Mouse (Mus musculus) midbrain, postnatal 0 days (tissue): ENCODE measurements around the gene Eml3. TPM values are rescaled to one million over a fixed set of nuclear protein-coding genes. Genes with fewer than 3 reads are reported as not detected.

ENCODE experiments used
- ATAC-seq: fragments of 200-750 bp; cut with Nextera tagmentation; 2 replicates; pipeline ENCODE4 v1.8.0; 2017; ENCODE audit warnings: moderate number of reproducible peaks, mild to moderate bottlenecking, moderate TSS enrichment, moderate library complexity; ENCODE audit not compliant: low FRiP score
- DNase-seq: peaks from one replicate; pipeline ENCODE4 v3.0.0-alpha.2; 2015; ENCODE audit warnings: low spot score
- H3K27ac ChIP-seq: fragments of 300-500 bp; sonication (generic); 2 replicates; pipeline ENCODE4 v1.5.1; 2014; ENCODE audit warnings: low read depth, mild to moderate bottlenecking, low read length, mixed read lengths
- H3K27me3 ChIP-seq: fragments of 300-500 bp; sonication (generic); 2 replicates; pipeline ENCODE4 v1.6.1; 2014; ENCODE audit warnings: low read length, control low read depth, mixed read lengths; ENCODE audit not compliant: insufficient read depth
- H3K36me3 ChIP-seq: fragments of 300-500 bp; sonication (generic); 2 replicates; pipeline ENCODE4 v1.6.1; 2014; ENCODE audit warnings: low read length, control low read depth, mixed read lengths; ENCODE audit not compliant: insufficient read depth
- H3K4me1 ChIP-seq: fragments of 300-500 bp; sonication (generic); 2 replicates; pipeline ENCODE4 v1.6.1; 2014; ENCODE audit warnings: mild to moderate bottlenecking, control low read depth, antibody characterized with exemption, low read length, mixed read lengths; ENCODE audit not compliant: insufficient read depth
- H3K4me2 ChIP-seq: fragments of 300-500 bp; sonication (generic); 2 replicates; pipeline ENCODE4 v1.6.1; 2014; ENCODE audit warnings: low read depth, mild to moderate bottlenecking, low read length, mixed read lengths; ENCODE audit not compliant: poor library complexity, severe bottlenecking
- H3K4me3 ChIP-seq: fragments of 300-500 bp; sonication (generic); 2 replicates; pipeline ENCODE4 v1.5.1; 2014; ENCODE audit warnings: low read depth, mild to moderate bottlenecking, low read length, moderate library complexity
- H3K9ac ChIP-seq: fragments of 300-500 bp; sonication (generic); replicated peaks from 2 replicates; pipeline ENCODE4 v1.6.1; 2014; ENCODE audit warnings: mild to moderate bottlenecking, low read length, moderate library complexity, mixed read lengths; ENCODE audit not compliant: poor library complexity, severe bottlenecking
- H3K9me3 ChIP-seq: fragments of 300-500 bp; sonication (generic); 2 replicates; pipeline ENCODE4 v1.6.1; 2016; ENCODE audit warnings: low read length, control low read depth
- CTCF ChIP-seq: IDR thresholded peaks from 2 replicates; pipeline ENCODE4 v1.5.1; 2016; ENCODE audit warnings: antibody characterized with exemption, mild to moderate bottlenecking
- WGBS: fragments of 180-500 bp; shearing (Covaris S2); extraction: QIAGEN DNeasy Blood & Tissue Kit; methylation state at CpG from one replicate; pipeline ENCODE4 v1.1.7; 2014; 5-methylcytosine and 5-hydroxymethylcytosine counted together
- polyA plus RNA-seq: library from polyadenylated mRNA; unstranded; fragments of >200 nt; fragmentation: Nextera tagmentation; extraction: Ambion mirVana; gene quantifications from 2 replicates; pipeline ENCODE4 v1.2.1, GENCODE M21; 2015
- total RNA-seq: library from RNA; depleted of rRNA; stranded (reverse); fragments of >200 nt; gene quantifications from 2 replicates; pipeline ENCODE4 v1.2.3, GENCODE M21; 2014

The Eml3 gene
- total and polyA plus RNA-seq, 2 experiments from 2014 or later, result 8.7 to 9.3 TPM

DNA sequence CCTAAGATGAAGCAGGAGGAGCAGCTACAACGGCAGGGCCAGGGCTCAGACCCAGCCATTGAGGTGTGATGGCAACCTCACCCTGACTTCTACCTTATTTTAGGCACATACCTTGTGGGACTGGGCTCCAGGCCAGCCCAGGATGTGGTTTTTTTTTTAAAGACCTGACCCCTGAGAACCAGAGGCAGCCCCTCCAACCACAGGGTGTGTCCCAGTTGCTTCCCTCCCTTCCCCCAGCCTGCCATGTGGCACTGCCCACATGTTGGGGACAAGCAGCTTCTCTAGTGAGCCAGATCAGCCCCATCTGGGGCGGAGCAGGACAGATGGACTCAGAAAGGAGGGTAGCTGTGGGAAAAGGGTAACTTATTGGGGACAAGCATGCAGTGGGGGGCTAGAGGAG is 2.6 kb upstream of the Eml3 start:
- no peak overlapping the region for H3K4me3 ChIP-seq
- no peak overlapping the region for H3K27ac ChIP-seq
- TF ChIP-seq CTCF, result no peak
- H3K9me3 ChIP-seq, result no peaks in the 10 kb centered on the region
- ATAC-seq (no peak), DNase-seq (no peak)
- H3K4me1 ChIP-seq, result no peaks in the 10 kb centered on the region
- WGBS, result 96% methylated on average over 2 of the region's 2 CpGs
- H3K4me2 ChIP-seq, result no peak overlapping the region
- peaks cover 21% of the 10 kb centered on the region for H3K36me3 ChIP-seq
- H3K9ac ChIP-seq, result no peak overlapping the region
- no peaks in the 10 kb centered on the region for H3K27me3 ChIP-seq

DNA sequence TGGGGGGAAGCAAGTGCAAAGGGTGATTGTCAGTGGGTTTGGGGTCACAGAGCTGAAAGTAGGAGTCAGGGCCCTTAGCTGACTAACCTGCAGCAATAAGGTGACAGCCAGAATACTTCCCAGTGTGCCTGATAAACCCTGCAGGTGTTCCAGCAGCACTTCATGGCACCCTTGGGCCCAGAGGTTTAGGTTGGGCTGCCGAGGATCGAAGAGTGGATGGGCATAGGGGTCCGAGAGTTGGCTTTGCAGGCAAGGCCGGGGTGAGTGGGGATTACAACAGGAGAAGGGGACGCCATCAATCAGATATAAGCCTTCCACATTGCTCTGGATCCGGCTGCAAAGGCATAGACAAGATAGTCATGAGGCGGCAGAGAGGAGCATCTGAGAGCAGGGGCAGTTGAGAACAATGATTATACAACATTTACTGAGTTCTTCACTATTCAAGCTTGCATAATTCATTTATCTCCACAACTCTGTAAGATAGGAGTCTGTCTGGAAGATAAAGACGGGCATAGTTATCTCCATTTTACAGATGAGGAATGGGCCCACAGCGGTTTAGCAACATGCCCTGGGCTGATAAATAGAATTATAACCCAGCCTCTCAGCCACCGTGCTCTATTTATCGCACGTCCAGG is 1.3 kb upstream of the Eml3 start:
- H3K4me2 ChIP-seq, result no peak overlapping the region
- no peak overlapping the region for H3K4me3 ChIP-seq
- no peak overlapping the region for H3K27ac ChIP-seq
- no peak for TF ChIP-seq CTCF
- H3K9me3 ChIP-seq, result no peaks in the 10 kb centered on the region
- no peaks in the 10 kb centered on the region for H3K4me1 ChIP-seq
- peaks cover 21% of the 10 kb centered on the region for H3K36me3 ChIP-seq
- H3K9ac ChIP-seq, result no peak overlapping the region
- no peaks in the 10 kb centered on the region for H3K27me3 ChIP-seq
- ATAC-seq (no peak), DNase-seq (no peak)
- WGBS, result 85% methylated on average over 12 of the region's 12 CpGs

DNA sequence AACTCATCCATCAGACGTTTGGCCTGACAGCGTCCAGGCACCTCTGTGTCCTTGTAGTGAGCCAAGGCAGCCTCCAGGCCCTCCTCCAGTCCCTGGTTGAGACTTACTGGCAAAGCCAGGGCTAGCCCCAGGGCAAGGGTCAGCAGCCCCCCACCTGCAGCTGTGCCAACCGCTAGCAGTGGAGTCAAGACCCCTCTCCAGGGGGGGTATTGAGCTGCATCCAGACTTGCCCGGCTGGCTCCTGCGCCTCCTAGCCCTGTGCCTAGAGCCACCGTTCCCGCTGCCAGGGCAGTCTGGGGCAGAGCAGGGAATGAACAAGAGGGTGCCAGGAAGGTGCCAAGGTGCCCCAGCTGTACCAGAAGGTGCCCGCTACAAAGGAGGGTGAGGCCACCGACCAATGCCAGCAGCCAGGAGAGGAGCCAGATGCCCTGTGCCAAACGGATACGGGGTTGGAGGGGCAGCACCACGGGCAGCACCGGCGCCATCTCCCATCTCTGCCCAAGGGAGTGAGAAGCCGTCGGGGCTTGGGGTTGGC is 596 bp upstream of the Eml3 start:
- DNase-seq (no peak), ATAC-seq (peak; percentile 47)
- H3K36me3 ChIP-seq, result peaks cover 21% of the 10 kb centered on the region
- no peaks in the 10 kb centered on the region for H3K27me3 ChIP-seq
- H3K4me3 ChIP-seq, result peak overlapping the region; percentile 47; the same call in 1 of the 2 replicates
- H3K9me3 ChIP-seq, result no peaks in the 10 kb centered on the region
- peak overlapping the region; percentile 53 for H3K9ac ChIP-seq
- 18% methylated on average over 16 of the region's 16 CpGs for WGBS
- no peak overlapping the region for H3K27ac ChIP-seq
- H3K4me1 ChIP-seq, result no peaks in the 10 kb centered on the region
- TF ChIP-seq CTCF, result no peak
- H3K4me2 ChIP-seq, result peak overlapping the region; percentile 61

DNA sequence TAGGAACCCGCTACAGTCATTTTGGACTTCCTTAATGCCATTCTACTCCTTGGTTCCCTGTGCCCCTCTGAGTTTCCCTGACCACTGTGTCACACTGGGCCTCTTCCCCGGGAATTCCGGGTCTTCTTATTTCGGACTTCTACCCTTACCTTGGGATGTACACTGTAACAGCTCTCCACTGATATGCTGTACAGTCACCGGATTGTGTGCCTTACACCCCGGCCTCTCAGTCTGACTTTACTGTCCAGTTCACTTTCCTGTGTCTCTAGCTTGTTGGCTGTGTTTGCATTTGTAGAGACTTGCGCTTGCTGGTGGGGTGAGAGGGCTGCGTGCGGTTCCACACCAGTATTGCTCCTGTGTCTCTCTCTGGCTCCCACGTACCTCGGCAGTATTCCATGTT is 765 bp downstream of the Eml3 start:
- no peak for DNase-seq
- Histone ChIP-seq H3K4me3 (peak overlapping the region; percentile 47), H3K27ac (no peak overlapping the region), H3K36me3 (peaks cover 21% of the 10 kb centered on the region), H3K9me3 (no peaks in the 10 kb centered on the region), H3K4me2 (peak overlapping the region; percentile 61), H3K27me3 (no peaks in the 10 kb centered on the region), H3K9ac (peak overlapping the region; percentile 53; the same call in 1 of the 2 replicates), H3K4me1 (no peaks in the 10 kb centered on the region)
- ATAC-seq, result no peak
- no peak for TF ChIP-seq CTCF
- WGBS, result 12% methylated on average over 11 of the region's 11 CpGs

DNA sequence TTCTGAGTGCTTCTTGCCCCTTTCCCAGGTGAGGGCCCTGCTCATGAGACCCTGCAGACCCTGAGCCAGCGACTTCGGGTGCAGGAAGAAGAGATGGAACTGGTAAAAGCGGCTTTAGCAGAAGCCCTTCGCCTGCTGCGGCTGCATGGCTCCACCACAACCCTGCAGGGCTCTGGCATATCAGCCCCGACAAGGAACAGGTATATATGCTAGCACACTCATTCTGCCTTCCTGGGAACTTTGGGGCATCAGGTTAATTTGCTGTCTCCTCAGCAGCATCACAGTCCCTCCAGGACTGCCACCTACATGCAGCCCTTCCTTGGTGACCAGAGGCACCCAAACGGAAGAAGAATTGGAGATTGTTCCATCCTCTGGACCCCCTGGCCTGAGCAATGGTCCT is 1.4 kb downstream of the Eml3 start:
- Histone ChIP-seq H3K4me3 (no peak overlapping the region), H3K9me3 (no peaks in the 10 kb centered on the region), H3K27me3 (no peaks in the 10 kb centered on the region), H3K9ac (no peak overlapping the region), H3K4me2 (no peak overlapping the region), H3K27ac (no peak overlapping the region), H3K4me1 (no peaks in the 10 kb centered on the region), H3K36me3 (peaks cover 16% of the 10 kb centered on the region)
- DNase-seq (no peak), ATAC-seq (no peak)
- no peak for TF ChIP-seq CTCF
- WGBS, result 83% methylated on average over 7 of the region's 7 CpGs

DNA sequence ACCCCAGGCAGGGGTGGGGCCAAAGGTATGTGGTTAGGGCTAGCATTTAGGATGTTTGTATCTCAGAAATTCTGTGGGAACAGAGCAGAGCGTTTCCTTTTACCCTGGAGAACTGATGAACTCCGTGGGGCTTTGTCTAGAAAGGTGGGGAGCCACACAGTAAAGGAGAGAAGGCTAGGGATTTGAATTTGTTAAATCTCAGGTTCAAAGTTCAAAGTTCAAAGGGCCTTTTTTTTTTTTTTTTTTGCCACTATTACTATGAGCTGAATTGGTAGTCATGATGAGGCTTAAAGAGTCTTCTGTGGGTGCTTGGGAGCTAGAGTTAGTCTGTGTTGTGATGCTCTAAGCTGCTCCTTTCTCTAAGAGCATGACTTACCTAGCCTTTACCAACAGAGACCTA is 7.4 kb downstream of the Eml3 start:
- no peak for TF ChIP-seq CTCF
- H3K27ac ChIP-seq, result no peak overlapping the region
- H3K9me3 ChIP-seq, result no peaks in the 10 kb centered on the region
- no peak overlapping the region for H3K4me3 ChIP-seq
- H3K36me3 ChIP-seq, result no peaks in the 10 kb centered on the region
- H3K27me3 ChIP-seq, result no peaks in the 10 kb centered on the region
- no peak for DNase-seq
- 81% methylated on average over 2 of the region's 2 CpGs for WGBS
- H3K9ac ChIP-seq, result no peak overlapping the region
- H3K4me1 ChIP-seq, result no peaks in the 10 kb centered on the region; the same call in 1 of the 2 replicates
- ATAC-seq, result no peak
- H3K4me2 ChIP-seq, result no peak overlapping the region
